Mouse (Mus musculus): ENCODE measurements around the gene Plb1. TPM values are rescaled to one million over a fixed set of nuclear protein-coding genes. Genes with fewer than 3 reads are reported as not detected.

The Plb1 gene
- polyA plus RNA-seq, 1 experiment: not detected

DNA sequence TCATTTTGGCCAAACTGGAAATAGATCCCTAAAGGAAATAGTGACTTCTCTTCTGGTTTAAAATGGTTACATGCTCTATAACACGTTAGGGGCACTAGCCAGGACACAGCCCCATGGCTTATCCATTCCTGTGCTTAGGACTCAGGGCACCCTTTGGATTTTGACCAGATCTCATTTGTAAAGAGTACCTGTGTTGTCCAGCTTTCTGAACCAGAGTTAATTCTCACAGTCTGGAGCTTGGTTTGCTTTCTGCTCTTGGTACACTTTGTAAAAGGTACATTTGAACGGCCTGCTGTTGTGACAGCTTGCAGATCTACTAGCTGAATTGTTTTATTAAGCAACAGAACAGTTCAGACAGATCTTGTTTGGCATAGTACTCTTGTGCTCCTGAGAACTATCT lies 25.8 kb upstream of the Plb1 start:
- H3ac ChIP-seq (ENCODE audit: control insufficient read depth, insufficient read length, low read depth): no peak overlapping the region
- TF ChIP-seq FOSL1 (IDR thresholded peaks at IDR 0.05; ENCODE audit: insufficient read depth, low read length, poor library complexity, severe bottlenecking) (no peak), USF1 (IDR thresholded peaks at IDR 0.05; ENCODE audit: low read depth) (no peak), CEBPB (IDR thresholded peaks at IDR 0.05; ENCODE audit: low read depth) (no peak), MYOG (IDR thresholded peaks at IDR 0.05; ENCODE audit: control insufficient read depth, extremely low read depth, insufficient read length) (no peak), MAX (IDR thresholded peaks at IDR 0.05) (no peak), CTCF (IDR thresholded peaks at IDR 0.05; ENCODE audit: control insufficient read depth, insufficient read depth, insufficient read length) (no peak), MYOD1 (IDR thresholded peaks at IDR 0.05; ENCODE audit: control insufficient read depth, insufficient read length, low read depth) (no peak)
- no peak overlapping the region for H3K4me3 ChIP-seq (ENCODE audit: insufficient read depth, poor library complexity, severe bottlenecking)
- H3K27me3 ChIP-seq (ENCODE audit: control insufficient read depth, insufficient read depth, insufficient read length): no peaks in the 10 kb centered on the region
- no peaks in the 10 kb centered on the region for H3K36me3 ChIP-seq (ENCODE audit: control insufficient read depth, insufficient read depth)
- no peaks in the 10 kb centered on the region for H3K79me2 ChIP-seq (ENCODE audit: control insufficient read depth, insufficient read depth)
- H3K79me3 ChIP-seq (ENCODE audit: low read depth): no peaks in the 10 kb centered on the region

DNA sequence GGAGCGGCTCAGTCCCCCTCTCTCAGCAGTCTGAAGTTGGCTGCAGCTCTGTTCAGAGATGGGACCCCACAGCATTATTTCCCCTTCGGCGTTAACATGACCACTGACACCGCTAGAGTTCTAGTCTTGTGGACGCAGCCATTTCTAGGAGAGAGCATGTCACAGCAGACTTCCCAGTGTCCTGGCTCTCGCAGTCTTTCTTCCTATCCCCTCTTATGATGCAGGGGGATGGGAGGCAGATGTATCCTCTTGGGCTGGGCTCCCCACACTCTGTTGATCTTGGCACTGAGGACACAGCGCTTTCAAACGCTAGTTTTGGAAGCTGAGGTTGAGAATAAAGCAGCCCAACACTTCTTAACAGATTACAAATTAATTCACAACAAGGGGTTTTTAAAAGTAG lies 24.0 kb upstream of the Plb1 start:
- H3K79me2 ChIP-seq (ENCODE audit: control insufficient read depth, insufficient read depth): no peaks in the 10 kb centered on the region
- no peak overlapping the region for H3K4me3 ChIP-seq (ENCODE audit: insufficient read depth, poor library complexity, severe bottlenecking)
- no peaks in the 10 kb centered on the region for H3K27me3 ChIP-seq (ENCODE audit: control insufficient read depth, insufficient read depth, insufficient read length)
- H3ac ChIP-seq (ENCODE audit: control insufficient read depth, insufficient read length, low read depth): no peak overlapping the region
- no peaks in the 10 kb centered on the region for H3K79me3 ChIP-seq (ENCODE audit: low read depth)
- no peak for TF ChIP-seq CTCF (IDR thresholded peaks at IDR 0.05; ENCODE audit: control insufficient read depth, insufficient read depth, insufficient read length)
- H3K36me3 ChIP-seq (ENCODE audit: control insufficient read depth, insufficient read depth): no peaks in the 10 kb centered on the region

DNA sequence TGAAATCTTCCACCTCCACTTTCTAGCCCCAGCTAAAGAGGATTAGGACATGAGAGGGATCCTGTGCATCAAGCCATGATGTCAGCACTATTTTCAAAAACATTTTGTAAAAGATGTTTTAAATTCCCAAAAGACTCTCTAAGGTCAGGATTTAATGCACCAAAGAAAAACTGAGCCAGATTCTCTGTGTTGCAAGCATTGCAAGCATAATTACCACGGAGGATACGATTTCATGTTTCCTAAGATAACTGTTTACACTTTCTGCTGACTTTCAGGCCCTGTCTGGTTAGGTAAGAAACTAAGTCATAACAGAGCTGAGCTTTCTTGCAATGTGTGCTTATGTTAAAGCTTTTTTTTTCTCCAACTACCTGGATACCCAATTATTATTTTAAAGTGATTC lies 21.5 kb upstream of the Plb1 start:
- Histone ChIP-seq H3K27me3 (ENCODE audit: control insufficient read depth, insufficient read depth, insufficient read length) (no peaks in the 10 kb centered on the region), H3K79me3 (ENCODE audit: low read depth) (no peaks in the 10 kb centered on the region), H3ac (ENCODE audit: control insufficient read depth, insufficient read length, low read depth) (no peak overlapping the region), H3K36me3 (ENCODE audit: control insufficient read depth, insufficient read depth) (no peaks in the 10 kb centered on the region), H3K4me3 (ENCODE audit: insufficient read depth, poor library complexity, severe bottlenecking) (no peak overlapping the region), H3K79me2 (ENCODE audit: control insufficient read depth, insufficient read depth) (no peaks in the 10 kb centered on the region)
- TF ChIP-seq USF1 (IDR thresholded peaks at IDR 0.05; ENCODE audit: low read depth) (no peak), MYOG (IDR thresholded peaks at IDR 0.05; ENCODE audit: control insufficient read depth, extremely low read depth, insufficient read length) (no peak), FOSL1 (IDR thresholded peaks at IDR 0.05; ENCODE audit: insufficient read depth, low read length, poor library complexity, severe bottlenecking) (no peak), MAX (IDR thresholded peaks at IDR 0.05) (no peak), CTCF (IDR thresholded peaks at IDR 0.05; ENCODE audit: control insufficient read depth, insufficient read depth, insufficient read length) (no peak), MYOD1 (IDR thresholded peaks at IDR 0.05; ENCODE audit: control insufficient read depth, insufficient read length, low read depth) (no peak), CEBPB (IDR thresholded peaks at IDR 0.05; ENCODE audit: low read depth) (no peak)

DNA sequence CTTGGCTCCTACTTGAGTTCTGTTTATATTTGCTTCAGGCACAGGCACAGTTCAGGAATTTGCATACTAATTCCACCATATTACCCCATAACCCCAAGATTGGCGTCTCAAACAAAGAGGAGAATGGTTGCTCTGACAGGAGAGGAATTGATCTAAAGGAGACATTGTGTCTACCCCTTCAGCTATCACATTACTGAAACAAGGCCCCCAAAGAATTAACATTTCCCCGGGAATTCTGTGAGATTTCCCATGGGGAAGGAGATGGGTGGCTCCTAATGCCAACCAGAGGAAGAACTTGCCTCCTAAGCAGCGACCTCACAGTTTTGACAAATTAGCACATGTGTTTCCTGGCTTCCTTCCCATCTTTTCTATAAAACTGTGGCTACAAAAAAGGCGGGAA lies 18.8 kb upstream of the Plb1 start:
- TF ChIP-seq CTCF (IDR thresholded peaks at IDR 0.05; ENCODE audit: control insufficient read depth, insufficient read depth, insufficient read length) (no peak), MYOG (IDR thresholded peaks at IDR 0.05; ENCODE audit: control insufficient read depth, extremely low read depth, insufficient read length) (no peak), CEBPB (IDR thresholded peaks at IDR 0.05; ENCODE audit: low read depth) (no peak), USF1 (IDR thresholded peaks at IDR 0.05; ENCODE audit: low read depth) (no peak), MYOD1 (IDR thresholded peaks at IDR 0.05; ENCODE audit: control insufficient read depth, insufficient read length, low read depth) (no peak), FOSL1 (IDR thresholded peaks at IDR 0.05; ENCODE audit: insufficient read depth, low read length, poor library complexity, severe bottlenecking) (no peak), MAX (IDR thresholded peaks at IDR 0.05) (no peak)
- Histone ChIP-seq H3ac (ENCODE audit: control insufficient read depth, insufficient read length, low read depth) (no peak overlapping the region), H3K27me3 (ENCODE audit: control insufficient read depth, insufficient read depth, insufficient read length) (no peaks in the 10 kb centered on the region), H3K79me3 (ENCODE audit: low read depth) (no peaks in the 10 kb centered on the region), H3K79me2 (ENCODE audit: control insufficient read depth, insufficient read depth) (no peaks in the 10 kb centered on the region), H3K4me3 (ENCODE audit: insufficient read depth, poor library complexity, severe bottlenecking) (no peak overlapping the region), H3K36me3 (ENCODE audit: control insufficient read depth, insufficient read depth) (no peaks in the 10 kb centered on the region)

DNA sequence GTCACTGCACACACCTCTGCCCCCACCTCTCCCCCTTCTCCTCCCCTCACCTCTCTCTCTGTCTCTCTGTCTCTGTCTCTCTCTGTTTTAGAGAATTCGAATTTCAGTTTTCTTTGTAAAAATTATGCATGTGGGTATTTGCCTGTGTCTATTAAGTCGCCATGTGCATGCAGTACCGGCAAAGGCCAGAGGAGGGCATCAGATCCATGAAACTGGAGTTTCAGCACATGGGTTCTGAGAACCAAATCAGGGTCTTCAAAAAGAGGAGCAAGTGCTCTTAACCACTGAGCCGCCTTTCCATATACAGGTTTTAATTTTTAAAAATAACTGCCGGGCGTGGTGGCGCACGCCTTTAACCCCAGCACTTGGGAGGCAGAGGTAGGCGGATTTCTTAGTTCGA lies 17.0 kb upstream of the Plb1 start:
- TF ChIP-seq CTCF (IDR thresholded peaks at IDR 0.05; ENCODE audit: control insufficient read depth, insufficient read depth, insufficient read length) (peak; percentile 12), MAX (IDR thresholded peaks at IDR 0.05) (peak; percentile 81), MYOG (IDR thresholded peaks at IDR 0.05; ENCODE audit: control insufficient read depth, extremely low read depth, insufficient read length) (no peak)
- Histone ChIP-seq H3ac (ENCODE audit: control insufficient read depth, insufficient read length, low read depth) (no peak overlapping the region), H3K36me3 (ENCODE audit: control insufficient read depth, insufficient read depth) (no peaks in the 10 kb centered on the region), H3K27me3 (ENCODE audit: control insufficient read depth, insufficient read depth, insufficient read length) (no peaks in the 10 kb centered on the region), H3K79me2 (ENCODE audit: control insufficient read depth, insufficient read depth) (no peaks in the 10 kb centered on the region), H3K79me3 (ENCODE audit: low read depth) (no peaks in the 10 kb centered on the region), H3K4me3 (ENCODE audit: insufficient read depth, poor library complexity, severe bottlenecking) (no peak overlapping the region)

DNA sequence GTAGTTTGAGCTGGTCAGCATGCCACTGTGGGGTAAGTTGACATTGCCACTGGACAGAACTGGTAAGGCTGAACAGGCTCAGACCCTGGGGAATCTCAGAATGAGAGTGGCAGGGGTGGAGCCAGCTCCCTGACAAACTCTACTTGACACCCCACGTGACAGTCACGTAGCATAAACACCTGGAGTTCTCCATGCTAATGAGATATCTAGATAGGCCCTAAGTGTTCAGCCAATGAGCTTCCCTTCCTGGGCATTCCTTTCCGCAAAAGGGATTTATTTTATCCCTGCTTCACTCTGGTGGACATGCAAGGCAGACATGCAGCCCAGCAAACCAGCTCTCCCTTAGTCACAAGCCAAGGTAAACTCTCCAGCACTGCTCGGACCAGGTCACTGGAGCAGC lies 16.0 kb upstream of the Plb1 start:
- H3ac ChIP-seq (ENCODE audit: control insufficient read depth, insufficient read length, low read depth): no peak overlapping the region
- H3K4me3 ChIP-seq (ENCODE audit: insufficient read depth, poor library complexity, severe bottlenecking): no peak overlapping the region
- H3K27me3 ChIP-seq (ENCODE audit: control insufficient read depth, insufficient read depth, insufficient read length): no peaks in the 10 kb centered on the region
- no peaks in the 10 kb centered on the region for H3K79me2 ChIP-seq (ENCODE audit: control insufficient read depth, insufficient read depth)
- no peaks in the 10 kb centered on the region for H3K79me3 ChIP-seq (ENCODE audit: low read depth)
- H3K36me3 ChIP-seq (ENCODE audit: control insufficient read depth, insufficient read depth): no peaks in the 10 kb centered on the region
- TF ChIP-seq MAX (IDR thresholded peaks at IDR 0.05): no peak
- no peak for TF ChIP-seq FOSL1 (IDR thresholded peaks at IDR 0.05; ENCODE audit: insufficient read depth, low read length, poor library complexity, severe bottlenecking)
- TF ChIP-seq CTCF (IDR thresholded peaks at IDR 0.05; ENCODE audit: control insufficient read depth, insufficient read depth, insufficient read length): no peak
- TF ChIP-seq MYOG (IDR thresholded peaks at IDR 0.05; ENCODE audit: control insufficient read depth, extremely low read depth, insufficient read length): no peak
- TF ChIP-seq MYOD1 (IDR thresholded peaks at IDR 0.05; ENCODE audit: control insufficient read depth, insufficient read length, low read depth): no peak
- TF ChIP-seq CEBPB (IDR thresholded peaks at IDR 0.05; ENCODE audit: low read depth): no peak
- TF ChIP-seq USF1 (IDR thresholded peaks at IDR 0.05; ENCODE audit: low read depth): no peak

Data from C2C12 (cell line).